Mouse (Mus musculus) cerebellum, postnatal 4 days (tissue): ENCODE measurements around the gene Slc46a1.

ENCODE experiments used
- DNase-seq, 2 experiments: peaks; one replicate each; pipeline ENCODE4 v3.0.0; 2022; ENCODE audit warnings: low spot score in 2 of 2, mixed read lengths in 1 of 2

Gene Slc46a1

DNA sequence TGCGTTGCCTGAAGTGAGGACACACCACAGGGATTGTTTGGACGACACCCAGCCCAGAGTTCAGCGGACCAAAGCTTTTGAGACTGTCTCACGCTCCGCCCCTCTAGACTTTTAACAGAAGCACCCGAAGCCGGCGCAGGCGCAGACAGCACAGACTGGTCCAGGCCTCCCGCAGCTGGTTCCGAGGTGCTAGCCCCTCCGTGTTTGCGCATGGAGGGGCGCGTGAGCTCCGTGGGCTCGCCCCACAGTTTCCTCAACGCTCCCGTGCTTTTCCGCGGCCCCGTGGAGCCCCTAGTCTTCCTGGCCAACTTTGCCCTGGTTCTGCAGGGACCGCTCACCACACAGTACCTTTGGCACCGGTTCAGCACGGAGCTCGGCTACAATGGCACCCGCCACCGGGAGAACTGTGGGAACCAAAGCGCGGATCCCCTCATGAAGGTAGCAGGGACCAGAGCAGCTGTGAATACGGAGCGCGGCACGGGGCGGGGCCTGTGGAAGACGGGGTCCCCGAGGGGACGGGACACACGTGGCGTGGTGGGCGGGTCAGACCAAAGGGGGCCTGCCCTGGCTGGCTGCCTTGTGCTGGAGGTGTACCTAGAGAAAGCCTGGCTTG, at the start of gene Slc46a1:
Gene Slc46a1 (plus strand): TSS at position 130 of the 613 bp plus-strand sequence.
- peak; percentile 58 to 75 for DNase-seq

GRCm38 (mm10) chr11:78416854-78417253, 48.6 kb upstream of the Slc46a1 start:
- no peak for DNase-seq

- DNase-seq, result no peak
Observed at GRCm38 (mm10) chr11:78420263-78420889, 45.1 kb upstream of the Slc46a1 start.

DNA sequence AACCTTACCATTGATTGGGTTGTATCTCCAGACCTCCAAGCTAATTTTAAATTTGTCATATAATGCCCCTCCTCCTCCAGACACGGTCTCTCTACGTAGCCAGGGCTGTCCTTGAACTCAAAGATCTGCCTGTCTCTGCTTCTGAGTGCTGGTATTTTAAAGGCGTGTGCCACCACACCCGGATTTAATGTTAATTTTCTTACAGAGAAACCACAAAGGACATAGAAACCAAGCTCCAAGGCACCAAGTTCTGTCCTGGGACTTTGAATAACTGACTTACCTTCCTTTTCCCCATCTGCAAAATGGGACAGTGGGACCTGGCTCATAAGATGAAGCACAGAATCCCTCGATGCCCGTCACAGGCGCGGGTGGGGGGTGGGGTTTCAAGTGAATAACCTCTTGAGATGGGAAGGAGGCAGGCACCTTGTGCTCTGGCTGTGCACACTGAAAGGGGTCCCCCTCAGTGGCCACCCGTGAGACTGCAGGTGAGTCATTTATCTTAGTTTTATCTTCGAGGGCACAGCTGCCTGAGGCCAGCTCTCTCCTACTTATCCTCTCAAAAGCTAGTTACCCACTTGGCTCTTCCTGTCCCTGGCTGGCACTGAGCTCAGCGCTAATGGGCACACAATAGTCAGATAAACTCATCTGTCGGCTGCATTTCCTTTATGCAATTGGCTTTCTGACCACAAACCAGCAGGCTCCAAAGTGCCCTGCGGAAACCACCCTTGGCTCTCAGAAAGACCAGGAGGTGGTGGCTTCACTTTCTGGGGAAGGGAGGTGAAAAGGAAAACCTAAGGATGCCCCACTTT, 44.1 kb upstream of the Slc46a1 start:
- no peak for DNase-seq

- no peak for DNase-seq
Observed at GRCm38 (mm10) chr11:78422055-78422819, 43.3 kb upstream of the Slc46a1 start, which contains the start of gene Slc13a2. Gene Slc13a2 (minus strand): TSS chr11:78422217.

GRCm38 (mm10) chr11:78424352-78424751, 41.1 kb upstream of the Slc46a1 start:
- no peak for DNase-seq

- DNase-seq, result no peak
Observed at GRCm38 (mm10) chr11:78425572-78425971, 39.9 kb upstream of the Slc46a1 start.

GRCm38 (mm10) chr11:78427655-78428054, 37.8 kb upstream of the Slc46a1 start:
- no peak for DNase-seq

- DNase-seq, result no peak
Observed at GRCm38 (mm10) chr11:78428309-78428708, 37.2 kb upstream of the Slc46a1 start.

GRCm38 (mm10) chr11:78430195-78430878, 35.2 kb upstream of the Slc46a1 start:
- no peak for DNase-seq

DNA sequence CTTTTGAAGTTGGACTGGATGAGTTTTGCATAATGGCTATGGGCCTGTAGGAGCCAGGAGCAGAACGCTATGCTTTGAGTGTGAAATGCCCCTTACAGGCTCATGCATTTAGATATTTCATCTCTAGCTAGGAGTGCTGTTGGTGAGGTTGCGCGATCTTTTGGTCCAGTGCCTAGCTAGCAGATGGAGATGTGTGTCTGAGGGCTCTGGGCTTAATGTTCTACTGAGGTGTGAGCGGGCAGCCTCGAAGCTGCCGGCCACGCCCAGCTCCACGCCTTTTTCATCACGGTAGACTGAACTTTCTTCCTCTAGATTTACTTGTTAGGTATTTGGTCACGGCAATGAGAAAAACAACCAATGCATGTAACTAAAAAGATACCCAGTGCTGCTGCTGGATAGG, 34.3 kb upstream of the Slc46a1 start:
- no peak for DNase-seq

DNA sequence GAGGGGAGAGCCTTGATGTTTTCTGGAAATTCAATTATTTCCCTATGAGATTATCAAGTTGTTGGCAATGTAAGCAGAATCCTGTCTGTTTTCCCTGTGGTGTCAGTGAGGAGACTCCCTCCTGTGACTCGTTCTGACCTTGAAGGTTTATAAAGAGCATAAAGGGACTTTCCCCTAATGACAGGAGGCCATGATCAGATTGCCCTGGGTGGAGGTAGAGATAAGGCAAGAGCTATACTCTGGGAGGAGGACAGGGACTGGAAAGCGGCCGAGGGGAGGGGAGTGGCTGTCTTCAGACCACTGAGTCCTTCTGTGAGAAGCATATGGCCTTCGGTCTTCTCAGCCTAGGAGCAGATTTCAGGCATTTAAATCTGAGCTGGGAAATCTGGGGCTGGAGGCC, 31.4 kb upstream of the Slc46a1 start:
- DNase-seq, result no peak

GRCm38 (mm10) chr11:78435776-78436349, 29.6 kb upstream of the Slc46a1 start:
- DNase-seq, result peak in 1 of 2 experiments; percentile 38

GRCm38 (mm10) chr11:78437182-78437581, 28.3 kb upstream of the Slc46a1 start:
- no peak for DNase-seq

DNA sequence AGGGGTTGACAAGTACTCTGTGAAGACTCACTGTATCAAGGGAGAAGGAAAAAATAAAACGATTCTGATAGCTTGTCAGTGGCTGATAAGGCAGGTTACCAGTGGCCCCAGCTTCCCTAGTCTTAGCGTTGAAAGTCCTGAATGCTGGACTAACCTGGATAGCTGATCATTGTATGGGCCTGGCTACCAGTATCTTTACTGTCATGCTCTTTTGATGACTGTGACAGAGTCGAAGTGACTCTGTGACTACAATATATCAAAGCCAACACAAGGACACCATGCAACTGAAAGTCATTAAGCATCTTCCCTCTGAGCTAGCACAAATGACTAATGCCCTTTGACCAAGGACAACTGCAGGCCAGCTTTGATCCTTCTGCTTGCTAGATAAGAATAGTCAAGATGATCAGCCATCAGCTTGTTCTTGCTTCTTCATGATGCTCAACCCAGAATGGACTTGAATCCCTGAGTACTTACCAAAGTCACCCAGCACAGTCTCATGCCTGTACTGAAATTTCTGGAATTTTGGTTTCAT, 27.0 kb upstream of the Slc46a1 start:
- DNase-seq, result no peak

DNA sequence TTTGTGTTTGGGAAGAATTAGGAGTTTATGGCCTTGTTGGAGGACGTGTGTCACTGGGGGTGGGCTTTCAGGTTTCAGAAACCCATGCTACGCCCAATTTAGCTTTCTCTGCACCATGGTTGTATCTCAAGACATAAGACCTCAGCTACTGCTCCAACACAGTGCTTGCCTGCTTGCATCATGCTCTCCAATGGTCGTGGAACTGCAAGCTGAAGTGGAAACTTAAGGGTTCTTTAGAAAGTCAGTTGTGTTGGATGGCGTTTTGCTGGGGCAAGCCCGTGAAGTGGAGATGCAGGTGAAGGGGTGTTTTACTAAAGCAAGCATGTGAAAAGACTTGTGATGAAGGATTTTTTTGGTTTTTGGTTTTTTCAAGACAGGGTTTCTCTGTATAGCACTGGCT, 22.4 kb upstream of the Slc46a1 start:
- no peak for DNase-seq

DNA sequence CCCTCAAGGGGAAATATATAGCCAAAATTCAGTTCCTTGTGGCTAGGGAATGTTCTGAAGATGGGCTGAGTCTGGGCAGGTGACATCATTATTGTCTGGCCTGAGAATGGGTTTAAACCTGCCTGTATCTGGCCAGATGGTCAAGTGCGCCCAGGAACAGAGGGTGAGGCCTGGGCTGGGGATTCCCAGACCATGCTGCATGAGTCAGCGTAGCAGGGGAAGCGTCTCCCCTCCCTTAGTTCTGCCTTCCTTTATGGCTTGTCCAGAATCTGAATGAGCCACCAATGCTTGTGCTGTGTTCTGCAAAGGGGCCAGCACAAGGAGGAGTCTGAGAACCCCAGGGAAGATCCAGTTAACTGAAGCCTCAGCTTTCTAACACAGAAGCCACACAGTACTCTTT, 18.3 kb upstream of the Slc46a1 start:
- no peak for DNase-seq

GRCm38 (mm10) chr11:78448242-78448641, 17.3 kb upstream of the Slc46a1 start:
- DNase-seq, result no peak

GRCm38 (mm10) chr11:78450337-78450736, 15.2 kb upstream of the Slc46a1 start:
- no peak for DNase-seq

DNA sequence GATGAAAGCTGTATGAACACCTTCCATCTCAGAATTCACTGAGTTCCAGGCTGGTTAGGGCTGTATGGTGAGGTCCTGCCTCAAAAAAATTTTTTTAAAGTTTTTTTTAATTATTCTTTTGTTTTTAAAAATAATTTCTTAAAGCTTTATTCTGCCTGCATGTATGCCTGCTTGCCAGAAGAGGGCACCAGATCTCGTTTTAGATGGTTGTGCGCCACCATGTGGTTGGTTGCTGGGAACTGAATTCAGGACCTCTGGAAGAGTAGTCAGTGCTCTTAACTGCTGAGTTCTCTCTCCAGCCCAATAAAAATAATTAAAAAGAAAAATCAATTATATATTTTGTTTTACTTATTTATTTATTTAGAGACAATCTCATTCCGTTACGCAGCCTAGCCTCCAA, 11.8 kb upstream of the Slc46a1 start:
- peak in 1 of 2 experiments; percentile 66 for DNase-seq

GRCm38 (mm10) chr11:78454276-78454675, 11.2 kb upstream of the Slc46a1 start:
- DNase-seq, result no peak
